Mouse (Mus musculus) ovary, postnatal 10 days (tissue): ENCODE results near the gene 2200002D01Rik.
"Not testable (repeated sequence)": the region's sequence is repeated elsewhere in the genome, so short reads cannot be mapped to it uniquely, and the experiment has no call there.

Experiments used
- DNase-seq: peaks from one replicate; pipeline ENCODE4 v3.0.0; 2022; ENCODE audit warnings: low spot score

2200002D01Rik gene

DNA sequence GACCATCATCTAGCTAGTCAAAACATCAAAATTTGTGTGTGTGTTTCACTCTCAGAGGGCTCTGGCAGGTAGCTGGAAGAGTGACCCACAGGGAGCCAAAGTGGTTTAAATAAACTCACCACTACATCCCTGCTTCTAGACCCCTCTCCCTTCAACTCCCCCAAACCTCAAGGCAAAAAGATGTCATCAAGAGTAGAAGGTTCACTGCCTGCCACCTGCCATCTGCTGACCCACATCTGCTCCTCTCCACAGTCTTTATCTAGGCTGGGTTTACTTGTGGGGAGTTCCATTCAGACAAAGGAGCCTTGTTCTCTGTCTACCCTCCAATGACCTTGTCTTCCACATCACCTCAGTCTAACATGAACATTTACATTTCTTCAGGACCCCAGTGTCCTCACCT lies 31.0 kb upstream of the 2200002D01Rik start:
- DNase-seq = no peak

- no peak for DNase-seq
These were observed 29.2 kb upstream of the 2200002D01Rik start for GRCm38 (mm10) chr7:29277510-29277909.

GRCm38 (mm10) chr7:29276715-29277114 lies 28.4 kb upstream of the 2200002D01Rik start:
- DNase-seq = no peak

DNA sequence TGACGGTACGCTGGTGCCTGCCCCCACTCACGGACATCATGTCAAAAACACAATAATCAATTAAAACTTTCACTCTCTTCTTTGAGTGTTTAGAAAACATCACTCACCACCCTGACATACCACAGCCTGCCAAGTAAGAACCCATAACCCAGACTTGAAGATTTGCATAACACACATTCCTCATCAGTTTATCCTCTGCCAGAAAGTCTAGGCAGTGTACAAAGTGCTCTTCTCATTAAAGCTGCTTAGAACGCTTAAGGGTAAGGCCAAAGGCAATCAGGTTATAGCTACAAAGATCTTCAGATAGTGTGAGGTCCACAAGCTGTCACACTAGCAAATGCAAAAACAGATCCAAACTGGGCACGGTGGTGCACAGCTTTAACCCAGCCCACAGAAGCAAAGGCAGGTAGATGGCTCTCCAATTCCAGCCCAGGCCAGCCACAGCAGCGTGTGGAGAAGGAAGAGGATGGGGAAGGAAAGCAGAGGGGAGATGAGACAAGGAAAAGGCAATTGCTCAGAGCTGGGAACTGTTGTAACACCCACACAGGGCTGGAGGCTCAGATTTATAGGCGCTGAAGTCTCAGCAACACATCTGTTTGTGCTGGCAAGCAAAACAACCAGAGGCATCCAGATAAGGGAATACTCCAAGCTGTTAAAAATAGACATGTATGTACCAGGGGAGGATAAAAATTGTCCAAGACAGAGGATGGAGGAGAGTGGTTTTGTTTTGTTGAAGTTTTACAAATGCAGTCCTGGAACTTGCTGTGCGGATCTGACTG lies 23.6 kb upstream of the 2200002D01Rik start:
- no peak for DNase-seq

DNA sequence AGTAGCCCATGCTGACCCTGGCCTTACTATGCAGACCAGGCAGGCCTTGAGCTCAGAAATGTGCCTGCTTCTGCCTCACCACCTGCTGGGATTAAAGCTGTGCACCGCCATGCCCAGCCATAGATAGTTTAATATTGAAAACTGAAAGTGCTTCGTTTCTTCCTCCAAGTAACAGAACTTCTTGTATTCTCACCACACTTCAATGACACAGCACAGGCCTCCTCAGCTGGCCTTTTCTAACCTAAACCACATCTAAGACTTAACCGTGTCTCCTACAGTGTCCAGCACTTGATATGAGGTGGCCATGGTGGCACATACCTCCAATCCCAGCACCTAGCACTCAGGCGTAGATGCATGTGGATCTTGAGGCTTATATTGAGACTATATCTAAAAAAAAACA lies 22.2 kb upstream of the 2200002D01Rik start:
- DNase-seq = no peak

DNA sequence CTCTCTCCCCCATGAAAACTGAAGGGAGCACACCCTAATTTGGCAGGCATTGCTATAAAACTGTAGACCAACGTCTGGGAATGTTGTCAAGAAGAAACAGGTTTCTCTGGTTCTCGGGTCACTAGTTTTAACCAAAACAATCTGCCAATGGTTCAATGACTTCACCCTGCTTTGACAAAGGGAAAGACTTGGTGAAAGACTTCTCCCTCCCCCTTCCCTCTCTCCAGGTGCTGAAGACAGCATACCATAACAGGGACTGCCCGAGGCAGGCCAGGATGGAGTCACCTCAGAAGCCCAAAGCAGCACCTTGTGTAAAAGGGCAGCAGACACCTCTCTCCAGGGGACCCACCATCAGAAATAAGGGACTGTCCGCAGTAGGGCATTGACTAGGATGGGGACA lies 18.7 kb upstream of the 2200002D01Rik start:
- no peak for DNase-seq

- no peak for DNase-seq
These were observed 17.4 kb upstream of the 2200002D01Rik start for GRCm38 (mm10) chr7:29265636-29266035.

DNA sequence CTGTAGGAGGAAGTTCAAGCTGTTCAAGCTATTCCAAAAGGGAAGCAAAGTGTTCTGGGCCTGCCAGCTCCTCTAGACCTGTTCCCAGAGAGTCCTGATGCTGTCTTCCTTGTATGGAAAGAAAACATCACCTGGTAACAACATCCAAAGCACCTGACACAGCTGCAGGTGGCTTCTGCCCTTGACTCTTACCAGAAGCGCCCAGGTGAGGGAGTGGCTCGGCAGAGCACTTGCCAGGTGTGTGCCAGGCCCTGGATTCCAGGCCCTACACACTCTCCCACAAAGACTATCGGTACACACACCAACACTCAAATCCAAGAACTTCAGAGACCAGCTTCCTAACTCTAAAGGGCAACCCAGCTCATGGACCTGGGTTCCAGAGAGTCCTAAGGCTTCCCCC lies 15.6 kb upstream of the 2200002D01Rik start:
- no peak for DNase-seq

DNA sequence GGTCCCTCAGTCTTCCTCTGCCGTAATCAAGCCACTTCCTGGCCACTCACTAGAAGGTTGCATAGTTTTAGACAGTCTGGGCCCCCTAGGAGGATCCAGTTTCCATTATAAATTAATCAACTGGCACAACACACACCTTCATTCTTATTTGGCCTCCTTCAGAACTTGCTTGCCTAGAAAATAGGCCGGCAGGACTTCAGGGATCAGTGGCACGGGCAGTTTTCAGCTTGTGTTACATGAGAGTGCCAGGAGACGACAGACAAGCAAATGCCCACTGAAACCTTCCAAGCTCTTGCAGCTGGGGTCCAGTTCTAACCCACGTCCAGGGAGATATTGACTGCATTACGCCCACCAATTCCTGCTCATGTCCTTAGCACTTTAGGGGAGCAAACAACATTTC lies 13.9 kb upstream of the 2200002D01Rik start:
- DNase-seq = no peak

DNA sequence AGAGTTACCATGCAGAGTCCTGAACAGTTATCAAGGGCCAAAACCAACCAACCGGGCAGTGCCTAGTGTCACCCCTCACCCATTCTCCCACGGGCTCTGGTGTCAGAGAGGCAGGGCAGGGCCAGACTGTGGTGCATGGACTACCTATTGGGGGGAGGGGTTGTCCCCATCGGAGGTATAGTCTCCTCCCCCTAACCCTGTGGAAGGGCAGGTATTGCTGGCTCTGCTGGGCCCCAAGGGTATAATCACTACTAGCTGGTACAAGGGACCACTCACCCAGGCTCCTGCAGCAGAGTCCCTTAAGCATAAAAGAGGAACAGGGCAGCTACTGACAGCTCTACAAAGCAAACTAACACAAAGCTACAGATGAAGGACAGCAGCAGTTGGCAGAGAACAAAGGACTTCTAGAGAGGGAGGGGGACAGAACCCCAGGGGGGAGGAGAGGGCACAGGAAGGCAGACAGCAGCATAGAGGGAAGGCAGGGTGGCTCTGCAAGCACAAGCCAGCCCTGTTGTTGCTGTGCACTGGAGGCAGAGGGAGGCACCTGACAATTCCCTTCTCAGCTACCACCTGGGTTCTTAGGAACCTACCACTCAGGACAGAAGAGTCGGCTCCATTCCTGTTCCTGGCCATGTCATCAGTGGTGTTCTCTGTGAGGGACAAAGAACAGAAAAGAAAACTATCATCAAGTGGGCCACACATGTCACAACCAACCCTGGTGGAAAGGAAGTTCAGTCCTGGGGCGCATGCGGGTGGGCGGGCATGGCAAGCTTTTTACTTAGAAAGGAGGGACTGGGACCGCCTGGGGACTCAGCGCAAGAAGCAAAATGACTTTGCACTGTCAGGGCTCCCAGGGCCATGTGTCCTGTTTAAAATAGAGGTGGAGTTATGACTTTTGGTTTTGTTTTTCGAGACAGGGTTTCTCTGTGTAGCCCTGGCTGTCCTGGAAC lies 11.8 kb upstream of the 2200002D01Rik start:
- DNase-seq = no peak

DNA sequence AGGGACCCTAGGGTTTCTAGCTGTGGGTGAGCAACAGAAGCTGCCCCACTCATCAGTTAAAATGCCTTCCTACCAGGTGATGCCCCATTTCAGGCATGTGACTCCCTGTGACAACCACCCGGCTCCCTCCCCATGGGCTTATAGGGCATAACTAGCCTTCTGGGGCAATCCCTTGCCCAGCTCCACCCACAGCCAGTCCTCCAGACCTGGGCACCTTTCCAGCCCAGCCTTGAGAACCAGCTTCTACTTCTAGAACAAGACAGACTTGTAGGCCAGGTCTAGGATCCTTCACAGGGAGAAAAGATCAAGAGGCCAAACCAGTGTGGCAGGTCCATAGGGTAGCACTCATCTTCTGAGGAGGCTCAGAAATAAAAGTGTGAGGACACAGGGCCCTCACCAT lies 9.1 kb upstream of the 2200002D01Rik start:
- DNase-seq = no peak

DNA sequence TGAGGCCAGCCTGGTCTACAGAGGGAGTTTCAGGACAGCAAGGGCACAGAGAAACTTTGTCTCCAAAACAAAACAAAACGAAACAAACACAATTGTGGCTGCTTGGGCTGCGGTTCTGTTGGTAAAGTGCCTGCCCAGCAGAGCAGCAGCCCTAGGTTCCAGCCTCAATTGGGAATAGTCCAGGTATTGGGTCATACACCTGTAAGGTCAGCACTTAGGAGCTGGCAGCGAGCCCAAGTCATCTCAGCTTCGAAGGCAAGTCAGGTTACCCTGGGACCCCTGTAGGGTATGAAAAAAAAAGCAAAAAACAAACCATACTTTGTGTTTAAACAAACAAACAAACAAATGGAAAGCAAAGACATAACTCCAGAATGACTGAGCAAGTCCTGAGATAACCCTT lies 7.6 kb upstream of the 2200002D01Rik start:
- DNase-seq = no peak

DNA sequence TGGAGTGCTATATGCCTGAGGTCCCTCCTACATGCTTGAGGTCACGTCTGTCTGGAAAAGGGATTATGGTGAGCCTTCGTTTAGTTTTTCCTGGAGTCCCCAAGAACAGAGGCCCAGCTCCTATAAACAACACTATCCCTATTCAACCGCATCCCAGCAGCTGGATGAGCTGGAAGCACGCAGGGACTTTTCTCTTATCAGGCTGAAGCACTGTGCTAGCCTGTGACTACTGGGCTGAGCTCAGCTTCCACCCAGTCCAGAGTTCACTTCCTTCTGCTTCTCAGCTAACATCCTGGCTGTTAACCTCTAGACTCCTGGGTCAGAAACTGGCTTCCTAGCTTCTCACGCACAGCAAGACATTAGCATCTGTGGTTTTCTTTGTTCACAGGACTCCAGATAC lies 5.6 kb upstream of the 2200002D01Rik start:
- no peak for DNase-seq

DNA sequence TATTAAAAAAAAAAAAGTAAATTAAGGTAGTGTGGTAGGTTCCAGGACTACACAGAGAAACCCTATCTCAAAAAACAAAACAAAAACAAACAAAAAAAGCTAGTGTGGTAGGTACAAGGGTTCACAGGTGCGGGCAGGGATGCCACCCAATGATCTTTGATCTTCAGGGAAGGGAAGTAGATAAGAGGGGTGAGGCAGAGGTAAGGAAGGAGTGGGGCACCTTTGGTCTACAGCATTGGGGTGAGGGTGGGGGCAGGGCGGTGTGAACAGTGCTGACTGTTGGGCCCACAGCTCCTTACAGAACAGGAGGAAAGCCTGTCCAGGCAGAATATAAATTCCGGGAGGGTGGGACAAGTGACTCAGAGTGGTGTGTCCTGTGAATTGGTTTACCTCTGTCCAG lies 2.9 kb upstream of the 2200002D01Rik start:
- DNase-seq = no peak

DNA sequence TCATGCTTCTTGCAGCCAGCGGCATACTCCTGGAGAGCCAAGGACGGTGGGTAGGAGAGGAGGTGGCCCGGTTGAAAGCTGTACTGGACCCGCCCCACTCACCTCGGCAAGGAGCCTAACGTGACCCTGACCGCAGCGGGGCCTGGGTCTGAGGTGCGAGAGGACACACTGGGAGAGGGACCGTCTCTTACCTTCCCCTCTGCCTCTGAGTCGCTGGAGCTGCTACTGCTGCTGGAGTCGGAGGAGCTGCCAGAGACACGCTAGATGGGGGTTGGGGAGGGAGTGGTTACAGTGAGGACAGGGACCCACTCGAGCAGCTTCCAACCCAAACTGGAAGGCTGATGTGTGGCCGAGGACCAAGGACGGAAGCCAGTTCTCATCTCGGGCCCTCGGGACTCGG lies 560 bp downstream of the 2200002D01Rik start:
- no peak for DNase-seq

- peak; percentile 72 for DNase-seq
These were observed 959 bp downstream of the 2200002D01Rik start for GRCm38 (mm10) chr7:29247314-29247700.

DNA sequence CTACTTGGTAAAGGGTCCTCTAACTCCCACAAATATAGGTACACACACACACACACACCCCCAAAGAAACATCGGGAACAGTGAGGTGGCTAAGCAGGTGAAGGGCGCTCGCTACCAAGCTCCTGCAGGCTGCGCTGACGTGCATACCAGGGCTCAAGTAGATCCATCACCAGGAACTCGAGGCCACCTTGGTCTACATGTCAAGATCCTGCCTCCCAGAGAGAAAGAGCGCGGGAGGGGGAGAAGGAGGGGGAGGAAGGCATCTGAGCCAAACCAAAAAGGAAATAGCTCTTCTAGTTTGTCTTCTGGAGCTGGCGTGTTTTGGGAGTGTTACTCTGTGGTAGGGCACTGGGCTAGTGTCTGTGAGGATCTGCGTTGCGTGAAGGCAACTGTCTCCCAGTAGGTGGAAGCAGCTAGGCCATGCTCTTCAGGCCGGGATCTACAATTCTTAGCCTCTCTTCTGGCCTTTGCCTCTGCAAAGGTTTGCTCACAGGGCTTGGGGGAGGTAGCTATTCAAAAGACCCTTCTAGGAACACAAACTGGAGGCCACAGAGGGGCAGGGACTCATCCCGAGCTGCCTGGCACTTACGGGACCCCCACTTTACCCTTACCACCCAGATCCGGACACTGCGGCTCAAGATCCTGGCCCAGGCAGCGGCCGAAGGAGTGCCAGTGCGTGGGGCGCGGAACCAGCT lies 1.5 kb downstream of the 2200002D01Rik start:
- no peak for DNase-seq

- DNase-seq = no peak
These were observed 2.3 kb downstream of the 2200002D01Rik start for GRCm38 (mm10) chr7:29246015-29246414.

- no peak for DNase-seq
These were observed 3.4 kb downstream of the 2200002D01Rik start for GRCm38 (mm10) chr7:29244732-29245416.

- DNase-seq = peak; percentile 79
These were observed 10.0 kb downstream of the 2200002D01Rik start, which contains the start of gene Yif1b for GRCm38 (mm10) chr7:29238019-29238967. Gene Yif1b (plus strand): TSS chr7:29238329.

DNA sequence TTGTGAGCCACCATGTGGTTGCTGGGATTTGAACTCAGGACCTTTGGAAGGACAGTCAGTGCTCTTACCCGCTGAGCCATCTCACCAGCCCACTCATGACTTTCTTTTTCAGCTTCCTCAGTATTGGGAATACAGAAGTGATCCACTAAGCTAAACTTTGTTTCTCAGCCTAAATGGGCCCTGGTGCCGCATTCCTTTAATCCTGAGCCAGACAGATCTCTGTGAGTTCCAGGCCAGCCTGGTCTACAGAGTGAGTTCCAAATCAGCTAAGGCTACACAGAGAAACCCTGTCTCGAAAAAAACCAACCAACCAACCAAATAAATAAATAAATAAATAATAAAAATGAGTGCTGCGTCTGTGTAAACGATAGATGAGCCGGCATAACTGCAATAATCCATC lies 10.7 kb downstream of the 2200002D01Rik start:
- DNase-seq = not testable (repeated sequence)
